Mouse (Mus musculus) embryonic fibroblast, embryonic 13.5 days (primary cell): ENCODE measurements around the gene Abtb1.

Experiments used
- CTCF ChIP-seq: IDR thresholded peaks from 2 replicates; pipeline ENCODE4 v1.5.1; 2011; ENCODE audit warnings: mild to moderate bottlenecking, control low read depth, low read length, moderate library complexity, borderline replicate concordance; ENCODE audit not compliant: insufficient read depth
- POLR2A ChIP-seq: IDR thresholded peaks from 2 replicates; pipeline ENCODE4 v1.6.1; 2011; ENCODE audit warnings: low read depth, mild to moderate bottlenecking, control low read depth, low read length, moderate library complexity

- TF ChIP-seq CTCF (no peak), POLR2A (no peak)
These were observed 14.2 kb downstream of the Abtb1 start for GRCm38 (mm10) chr6:88827395-88828205.
